Mouse (Mus musculus) CH12.LX (cell line): ENCODE measurements at regions not wholly inside any gene's neighbourhood (a gene's known extent, or its start where the extent isn't known, plus 50 kb on each side); places are given as distances from the start of the nearest gene placed in this dataset.

ENCODE experiments used
- CTCF ChIP-seq, 2 experiments: IDR thresholded peaks in 1 of 2; conservative IDR thresholded peaks in 1 of 2; 2 replicates each; pipeline ENCODE4 v1.5.1; 2011 to 2012; ENCODE audit warnings: low read depth in 2 of 2, low read length in 2 of 2, improper control_type of control experiment in 1 of 2, inconsistent platforms in 1 of 2, mild to moderate bottlenecking in 1 of 2, moderate library complexity in 1 of 2
- EP300 ChIP-seq: IDR thresholded peaks from 2 replicates; pipeline ENCODE4 v1.6.1; 2011; ENCODE audit warnings: low read length, improper control_type of control experiment
- ETS1 ChIP-seq: conservative IDR thresholded peaks from 2 replicates; pipeline ENCODE4 v1.6.1; 2012; ENCODE audit warnings: low read depth, mild to moderate bottlenecking, inconsistent platforms, low read length, improper control_type of control experiment, moderate library complexity
- MAX ChIP-seq: IDR thresholded peaks from 2 replicates; pipeline ENCODE4 v1.6.1; 2011; ENCODE audit warnings: low read length, improper control_type of control experiment
- MEF2A ChIP-seq: IDR thresholded peaks from 2 replicates; pipeline ENCODE4 v1.6.1; 2014; ENCODE audit warnings: low read depth, mild to moderate bottlenecking, inconsistent platforms, low read length, improper control_type of control experiment, borderline replicate concordance
- MXI1 ChIP-seq: IDR thresholded peaks from 2 replicates; pipeline ENCODE4 v1.6.1; 2011; ENCODE audit warnings: mild to moderate bottlenecking, low read depth, low read length, improper control_type of control experiment
- NELFE ChIP-seq: IDR thresholded peaks from 2 replicates; pipeline ENCODE4 v1.6.1; 2011; ENCODE audit warnings: low read depth, low read length, improper control_type of control experiment
- USF2 ChIP-seq: conservative IDR thresholded peaks from 2 replicates; pipeline ENCODE4 v1.6.1; 2011; ENCODE audit warnings: low read depth, low read length, improper control_type of control experiment
- ZNF384 ChIP-seq: IDR thresholded peaks from 2 replicates; pipeline ENCODE4 v1.6.1; 2012; ENCODE audit warnings: low read depth, low read length, improper control_type of control experiment, inconsistent platforms

GRCm38 (mm10) chr8:8457536-8457935 lies 203.5 kb downstream of the Efnb2 start:
- TF ChIP-seq CTCF (conservative IDR thresholded peaks at IDR 0.05 in 1 of 2, IDR thresholded peaks at IDR 0.05 in 1 of 2; ENCODE audit: low read depth in 2 of 2, low read length in 2 of 2) (no peak), MAX (no peak), ZNF384 (no peak), MXI1 (no peak), NELFE (no peak), EP300 (no peak), MEF2A (no peak), ETS1 (no peak), USF2 (no peak)
